ENCODE assay signal across 23 mouse cellular contexts in genomic region chr6:108810237-108810636, GRCm38 (mm10). TPM values are rescaled to one million over a fixed set of nuclear protein-coding genes. Genes with fewer than 3 reads are reported as not detected.
DNase-seq lines count a peak whose midpoint lies in the region; ATAC-seq lines count a peak whose summit lies in the region.
"Had no signal": no experiment of that assay in that cellular context is flagged by ENCODE, and none has a peak within 500 bp of the region (broad histone marks: within the 10 kb centered on the region; RNA-seq: fewer than 3 reads in every experiment).

No protein-coding gene starts in this region.

- no peak for ATAC-seq in forebrain, embryonic 11.5 days (replicated peaks; ENCODE audit: low FRiP score)
- no peak for ATAC-seq in forebrain, embryonic 14.5 days
- ATAC-seq in megakaryocyte, adult 5-6 weeks (ENCODE audit: poor library complexity, severe bottlenecking) = no peak

- H3K27me3 ChIP-seq in forebrain, embryonic 11.5 days (ENCODE audit: control insufficient read depth, insufficient read depth, low read length) = no peaks in the 10 kb centered on the region
- no peaks in the 10 kb centered on the region for H3K27me3 ChIP-seq in forebrain, embryonic 14.5 days (replicated peaks; ENCODE audit: control insufficient read depth, insufficient read depth, low read length)
- H3K27me3 ChIP-seq in megakaryocyte, embryonic 14.5 days (replicated peaks) = no peaks in the 10 kb centered on the region
- H3K27me3 ChIP-seq: CH12.LX; embryonic facial prominence, embryonic 15.5 days; limb, embryonic 12.5 days; midbrain, embryonic 12.5 days; neural tube, embryonic 12.5 days had no signal

- no peaks in the 10 kb centered on the region; the same call in 1 of the 2 replicates for H3K36me3 ChIP-seq in forebrain, embryonic 11.5 days (ENCODE audit: control insufficient read depth, insufficient read depth, low read length)
- peaks cover 5% of the 10 kb centered on the region; the same call in 1 of the 2 replicates for H3K36me3 ChIP-seq in forebrain, embryonic 14.5 days (ENCODE audit: control insufficient read depth, insufficient read depth, low read length)
- H3K36me3 ChIP-seq in megakaryocyte, embryonic 14.5 days (replicated peaks; ENCODE audit: low read length) = peaks cover 25% of the 10 kb centered on the region

- WGBS in forebrain, embryonic 11.5 days = 79% methylated on average over 10 of the region's 10 CpGs
- 64% methylated on average over 10 of the region's 10 CpGs for WGBS in forebrain, embryonic 14.5 days

- H3K9me3 ChIP-seq in forebrain, embryonic 11.5 days (ENCODE audit: control insufficient read depth, low read length) = no peaks in the 10 kb centered on the region
- no peaks in the 10 kb centered on the region for H3K9me3 ChIP-seq in forebrain, embryonic 14.5 days (replicated peaks; ENCODE audit: control insufficient read depth, low read length)
- no peaks in the 10 kb centered on the region for H3K9me3 ChIP-seq in megakaryocyte, embryonic 14.5 days
- H3K9me3 ChIP-seq: embryonic facial prominence, embryonic 15.5 days; limb, embryonic 12.5 days; midbrain, embryonic 12.5 days; neural tube, embryonic 12.5 days had no signal

- peak; percentile 51 for DNase-seq in forebrain, embryonic 11.5 days (ENCODE audit: low spot score)
- DNase-seq in forebrain, embryonic 14.5 days (ENCODE audit: low spot score) = no peak
- DNase-seq in cerebellum, adult 8-10 months = peak; percentile 16
- DNase-seq in thymus, postnatal 25 days = peak; percentile 42
- no peak for DNase-seq in embryo, embryonic 9.5 days (ENCODE audit: extremely low spot score)
- no peak for DNase-seq in gastrocnemius, adult 18-20 months (ENCODE audit: low spot score)
- DNase-seq: gastrocnemius, postnatal 25 days; heart, postnatal 10 days; kidney, adult 9 months; kidney, postnatal 4 days; layer of hippocampus, adult 9-11 months; right cerebral cortex, postnatal 4 days had no signal

- H3K4me3 ChIP-seq in forebrain, embryonic 11.5 days (ENCODE audit: low read depth, low read length) = no peak overlapping the region
- H3K4me3 ChIP-seq in forebrain, embryonic 14.5 days (ENCODE audit: low read depth, low read length) = no peak overlapping the region
- peak overlapping the region; percentile 82 for H3K4me3 ChIP-seq in megakaryocyte, embryonic 14.5 days (replicated peaks)
- H3K4me3 ChIP-seq: embryonic facial prominence, embryonic 15.5 days; left cerebral cortex, adult 2 months; limb, embryonic 12.5 days; midbrain, embryonic 12.5 days; neural tube, embryonic 12.5 days had no signal

- no peak overlapping the region for H3K27ac ChIP-seq in forebrain, embryonic 11.5 days (ENCODE audit: low read depth, low read length)
- H3K27ac ChIP-seq in forebrain, embryonic 14.5 days (ENCODE audit: low read depth, low read length) = no peak overlapping the region
- H3K27ac ChIP-seq: embryonic facial prominence, embryonic 15.5 days; hindbrain, embryonic 14.5 days; left cerebral cortex, adult 2 months; limb, embryonic 12.5 days; liver, embryonic 14.5 days; macrophage; midbrain, embryonic 12.5 days; neural tube, embryonic 12.5 days had no signal

- no peak overlapping the region for H3K9ac ChIP-seq in forebrain, embryonic 11.5 days (ENCODE audit: low read length)
- no peak overlapping the region for H3K9ac ChIP-seq in forebrain, embryonic 14.5 days (ENCODE audit: low read length)
- H3K9ac ChIP-seq: embryonic facial prominence, embryonic 15.5 days; hindbrain, embryonic 14.5 days; limb, embryonic 12.5 days; liver, embryonic 14.5 days; midbrain, embryonic 12.5 days; neural tube, embryonic 12.5 days had no signal

- H3K4me1 ChIP-seq in forebrain, embryonic 11.5 days (replicated peaks; ENCODE audit: control insufficient read depth, insufficient read depth, low read length) = no peaks in the 10 kb centered on the region
- H3K4me1 ChIP-seq in forebrain, embryonic 14.5 days (ENCODE audit: control insufficient read depth, insufficient read depth, low read length) = peaks cover 4% of the 10 kb centered on the region
- H3K4me1 ChIP-seq in megakaryocyte, embryonic 14.5 days = peaks cover 72% of the 10 kb centered on the region
- H3K4me1 ChIP-seq: limb, embryonic 12.5 days; midbrain, embryonic 12.5 days had no signal

- no peak overlapping the region for H3K4me2 ChIP-seq in forebrain, embryonic 11.5 days (ENCODE audit: low read depth, low read length, severe bottlenecking)
- H3K4me2 ChIP-seq in forebrain, embryonic 14.5 days (ENCODE audit: low read length) = no peak overlapping the region
- H3K4me2 ChIP-seq: embryonic facial prominence, embryonic 15.5 days; hindbrain, embryonic 14.5 days; limb, embryonic 12.5 days; midbrain, embryonic 12.5 days; neural tube, embryonic 12.5 days had no signal

RNA-seq across cellular contexts. Expression of gene Edem1, which starts 18.2 kb away (rescaled TPM):
- polyA plus RNA-seq in forebrain, embryonic 11.5 days (2014; fragmentation: Nextera tagmentation; extraction: Ambion mirVana) = 23.0 and 32.5 TPM in 2 replicates
- 7.5 and 11.4 TPM in 2 replicates for polyA plus RNA-seq in forebrain, embryonic 14.5 days (2014; fragmentation: Nextera tagmentation; extraction: Ambion mirVana)
- 26.4 and 31.0 TPM in 2 replicates for polyA plus RNA-seq in megakaryocyte, embryonic 14.5 days (2012; ENCODE audit: insufficient read depth, low replicate concordance)
- total RNA-seq in megakaryocyte, adult 5-6 weeks (2015) = 133 and 149 TPM in 2 replicates
- 118 and 136 TPM in 2 replicates for total RNA-seq in megakaryocyte, adult 5-6 weeks (2017)
- 1 to 10 TPM; 2.7 to 5.1 TPM for total RNA-seq in gastrocnemius, adult 18-20 months (2021)

RNA-seq across cellular contexts. Expression of gene Arl8b, which starts 27.3 kb away (rescaled TPM):
- 78.4 and 79.5 TPM in 2 replicates for polyA plus RNA-seq in forebrain, embryonic 11.5 days (2014; fragmentation: Nextera tagmentation; extraction: Ambion mirVana)
- 93.8 and 103 TPM in 2 replicates for polyA plus RNA-seq in forebrain, embryonic 14.5 days (2014; fragmentation: Nextera tagmentation; extraction: Ambion mirVana)
- 4.7 and 9.1 TPM in 2 replicates for polyA plus RNA-seq in megakaryocyte, embryonic 14.5 days (2012; ENCODE audit: insufficient read depth, low replicate concordance)
- 188 and 201 TPM in 2 replicates for total RNA-seq in megakaryocyte, adult 5-6 weeks (2015)
- 67.0 and 67.8 TPM in 2 replicates for total RNA-seq in megakaryocyte, adult 5-6 weeks (2017)
- total RNA-seq in gastrocnemius, adult 18-20 months (2021) = 100 to 1,000 TPM; 114 to 126 TPM

Comparison
In these comparisons a context has a peak if more than half of its experiments do, and no peak if none do; other contexts are left out.
1. DNase-seq: peak in forebrain, embryonic 11.5 days (single experiment), cerebellum, adult 8-10 months (single experiment) and thymus, postnatal 25 days (single experiment); none in forebrain, embryonic 14.5 days (single experiment), embryo, embryonic 9.5 days (single experiment) and gastrocnemius, adult 18-20 months (single experiment).